Mouse (Mus musculus): ENCODE data around the gene Tmf1. TPM values are rescaled to one million over a fixed set of nuclear protein-coding genes. Genes with fewer than 3 reads are reported as not detected.

Gene Tmf1
- polyA plus RNA-seq, 1 experiment from 2014 or later = 33.1 TPM

- H3K4me1 ChIP-seq = peaks cover 29% of the 10 kb centered on the region
- peak overlapping the region; percentile 71 for H3K4me2 ChIP-seq
- H3K27me3 ChIP-seq = no peaks in the 10 kb centered on the region
- H3K4me3 ChIP-seq = peak overlapping the region; percentile 72
- 55% methylated on average over 12 of the region's 12 CpGs for WGBS
- ATAC-seq (ENCODE audit: borderline replicate concordance, extremely low read depth, low FRiP score, low TSS enrichment) = no peak
- H3K27ac ChIP-seq = no peak overlapping the region
- H3K36me3 ChIP-seq = peaks cover 8% of the 10 kb centered on the region; the same call in 1 of the 2 replicates
- no peaks in the 10 kb centered on the region for H3K9me3 ChIP-seq
- peak overlapping the region; percentile 72; the same call in 1 of the 2 replicates for H3K9ac ChIP-seq
These were observed 33.1 kb upstream of the Tmf1 start for GRCm38 (mm10) chr6:97211981-97212380.

DNA sequence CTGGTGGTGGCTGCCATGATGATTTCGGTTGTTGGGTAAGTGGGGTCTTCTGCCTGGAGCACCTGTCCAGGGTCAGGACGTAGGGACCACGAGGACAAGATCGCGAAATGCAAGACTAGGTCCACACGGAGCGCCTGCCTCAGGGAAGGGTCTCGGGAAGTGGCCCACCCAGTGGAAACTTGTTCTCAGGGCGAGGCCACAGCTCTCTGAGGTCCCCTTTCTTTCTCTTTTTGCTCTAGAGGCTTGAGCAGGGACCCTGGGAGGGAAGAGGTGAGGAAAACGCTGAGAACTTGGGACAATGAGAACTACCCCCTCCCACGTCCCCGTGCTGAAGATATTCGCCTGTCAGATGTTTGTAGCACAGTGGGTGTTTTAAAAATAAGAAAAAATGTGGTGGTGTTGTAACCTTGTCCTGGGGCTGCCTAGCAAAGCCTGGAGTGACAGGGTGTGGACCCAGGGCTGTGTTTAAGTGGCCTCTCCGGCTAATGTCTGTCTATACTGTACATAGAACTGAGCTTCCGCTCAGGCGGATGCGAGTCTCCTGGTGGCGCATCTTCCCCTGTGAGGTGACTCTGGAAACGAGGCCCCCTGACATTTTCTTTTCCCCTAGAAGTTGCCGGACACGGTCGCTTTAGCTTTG lies 32.2 kb upstream of the Tmf1 start:
- Histone ChIP-seq H3K4me1 (peaks cover 28% of the 10 kb centered on the region), H3K4me3 (peak overlapping the region; percentile 72), H3K36me3 (peaks cover 8% of the 10 kb centered on the region; the same call in 1 of the 2 replicates), H3K9ac (peak overlapping the region; percentile 72), H3K4me2 (peak overlapping the region; percentile 71), H3K27me3 (no peaks in the 10 kb centered on the region), H3K27ac (peak overlapping the region; percentile 68), H3K9me3 (no peaks in the 10 kb centered on the region)
- peak; percentile 63; the same call in 1 of the 2 replicates for ATAC-seq (ENCODE audit: borderline replicate concordance, extremely low read depth, low FRiP score, low TSS enrichment)
- 0% methylated on average over 22 of the region's 22 CpGs for WGBS

- WGBS = 8% methylated on average over 32 of the region's 32 CpGs
- Histone ChIP-seq H3K4me1 (peaks cover 25% of the 10 kb centered on the region), H3K4me3 (peak within 1 kb of the TSS; percentile 72), H3K4me2 (peak within 1 kb of the TSS; percentile 71), H3K9ac (peak within 1 kb of the TSS; percentile 72), H3K27me3 (no peaks in the 10 kb centered on the region), H3K9me3 (no peaks in the 10 kb centered on the region), H3K36me3 (peaks cover 8% of the 10 kb centered on the region; the same call in 1 of the 2 replicates), H3K27ac (peak within 1 kb of the TSS; percentile 68)
- peak; percentile 81; the same call in 1 of the 2 replicates for ATAC-seq (ENCODE audit: borderline replicate concordance, extremely low read depth, low FRiP score, low TSS enrichment)
These were observed 31.5 kb upstream of the Tmf1 start, which contains the start of gene Arl6ip5 for GRCm38 (mm10) chr6:97210191-97210961. TSS of gene Arl6ip5 (plus strand) at chr6:97210689.

DNA sequence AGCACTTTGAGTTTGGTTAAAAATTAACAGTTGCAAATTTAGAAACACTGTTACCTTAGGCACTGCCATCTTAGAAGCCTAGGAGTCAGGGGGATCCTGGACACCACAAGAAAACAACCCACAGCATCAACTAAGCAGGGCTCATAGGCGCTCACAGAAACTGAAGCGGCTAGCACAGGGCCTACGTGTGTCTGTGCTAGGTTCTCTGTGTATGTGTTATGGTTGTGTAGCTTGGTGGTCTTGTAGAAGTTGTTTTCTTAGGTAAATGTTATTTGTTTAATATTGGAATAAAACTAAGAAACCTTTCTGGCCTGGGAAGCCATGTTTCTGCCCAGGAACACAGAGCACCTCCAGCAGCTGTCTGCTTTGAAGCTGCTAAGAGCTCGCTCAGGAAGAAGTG lies 30.8 kb upstream of the Tmf1 start:
- 80% methylated on average over 4 of the region's 4 CpGs for WGBS
- no peak overlapping the region for H3K9ac ChIP-seq
- peaks cover 1% of the 10 kb centered on the region; the same call in 1 of the 2 replicates for H3K36me3 ChIP-seq
- H3K4me2 ChIP-seq = 0 out of 2 replicates have a peak overlapping the region, but pooled peaks have one; percentile 71
- no peak overlapping the region for H3K27ac ChIP-seq
- H3K4me3 ChIP-seq = no peak overlapping the region
- H3K27me3 ChIP-seq = no peaks in the 10 kb centered on the region
- H3K4me1 ChIP-seq = peaks cover 25% of the 10 kb centered on the region
- H3K9me3 ChIP-seq = no peaks in the 10 kb centered on the region
- ATAC-seq (ENCODE audit: borderline replicate concordance, extremely low read depth, low FRiP score, low TSS enrichment) = no peak

GRCm38 (mm10) chr6:97209201-97209600 lies 30.3 kb upstream of the Tmf1 start:
- ATAC-seq (ENCODE audit: borderline replicate concordance, extremely low read depth, low FRiP score, low TSS enrichment) = no peak
- Histone ChIP-seq H3K9me3 (no peaks in the 10 kb centered on the region), H3K27me3 (no peaks in the 10 kb centered on the region), H3K9ac (no peak overlapping the region), H3K27ac (no peak overlapping the region), H3K4me3 (no peak overlapping the region), H3K4me2 (no peak overlapping the region), H3K36me3 (no peaks in the 10 kb centered on the region), H3K4me1 (peaks cover 30% of the 10 kb centered on the region)
- WGBS = 43% methylated on average over 3 of the region's 3 CpGs

GRCm38 (mm10) chr6:97208406-97208805 lies 29.5 kb upstream of the Tmf1 start:
- no peaks in the 10 kb centered on the region for H3K27me3 ChIP-seq
- H3K9ac ChIP-seq = no peak overlapping the region
- 39% methylated on average over 3 of the region's 3 CpGs for WGBS
- no peaks in the 10 kb centered on the region for H3K36me3 ChIP-seq
- no peaks in the 10 kb centered on the region for H3K9me3 ChIP-seq
- no peak for ATAC-seq (ENCODE audit: borderline replicate concordance, extremely low read depth, low FRiP score, low TSS enrichment)
- H3K27ac ChIP-seq = peak overlapping the region; percentile 21
- peaks cover 32% of the 10 kb centered on the region for H3K4me1 ChIP-seq
- no peak overlapping the region for H3K4me3 ChIP-seq
- no peak overlapping the region for H3K4me2 ChIP-seq

GRCm38 (mm10) chr6:97207085-97207484 lies 28.2 kb upstream of the Tmf1 start:
- Histone ChIP-seq H3K4me3 (no peak overlapping the region), H3K36me3 (no peaks in the 10 kb centered on the region), H3K9me3 (no peaks in the 10 kb centered on the region), H3K4me1 (peaks cover 28% of the 10 kb centered on the region), H3K27me3 (no peaks in the 10 kb centered on the region), H3K27ac (no peak overlapping the region), H3K9ac (no peak overlapping the region), H3K4me2 (no peak overlapping the region)
- 63% methylated on average over 4 of the region's 4 CpGs for WGBS
- no peak for ATAC-seq (ENCODE audit: borderline replicate concordance, extremely low read depth, low FRiP score, low TSS enrichment)

DNA sequence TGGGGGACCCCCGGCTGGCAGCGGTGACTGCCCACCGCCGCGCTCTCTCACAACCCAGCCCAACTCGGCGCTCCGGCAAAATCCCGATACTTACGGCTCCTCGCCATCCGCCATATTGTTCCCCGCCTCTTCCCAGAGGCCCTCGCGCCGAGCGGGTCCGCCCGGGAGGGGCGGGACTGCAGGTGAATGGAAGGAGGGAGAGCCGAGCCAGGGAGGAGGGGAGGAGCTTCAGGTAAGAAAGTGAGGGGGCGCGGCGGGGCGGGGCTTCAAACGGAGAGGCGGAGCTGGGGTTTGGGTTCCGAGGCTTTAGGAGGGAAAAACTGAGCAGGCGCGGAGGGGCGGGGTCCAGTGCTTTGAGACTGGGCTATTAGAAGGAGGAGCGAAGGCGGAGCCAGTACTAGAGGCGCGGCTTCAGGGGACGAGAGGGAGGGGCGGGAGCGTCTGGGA lies 26.5 kb upstream of the Tmf1 start, which contains the start of gene Uba3:
Uba3 (minus strand) TSS at position 209 of the 447 bp plus-strand sequence.
- under 1% methylated on average over 38 of the region's 38 CpGs for WGBS
- H3K36me3 ChIP-seq = peaks cover 4% of the 10 kb centered on the region; the same call in 1 of the 2 replicates
- ATAC-seq (ENCODE audit: borderline replicate concordance, extremely low read depth, low FRiP score, low TSS enrichment) = peak; percentile 97

GRCm38 (mm10) chr6:97204952-97205351 lies 26.0 kb upstream of the Tmf1 start:
- Histone ChIP-seq H3K9me3 (no peaks in the 10 kb centered on the region), H3K4me2 (peak overlapping the region; percentile 70), H3K9ac (peak overlapping the region; percentile 84), H3K4me3 (peak overlapping the region; percentile 80), H3K4me1 (peaks cover 15% of the 10 kb centered on the region), H3K27me3 (no peaks in the 10 kb centered on the region), H3K36me3 (peaks cover 4% of the 10 kb centered on the region; the same call in 1 of the 2 replicates), H3K27ac (peak overlapping the region; percentile 79)
- under 1% methylated on average over 16 of the region's 16 CpGs for WGBS
- ATAC-seq (ENCODE audit: borderline replicate concordance, extremely low read depth, low FRiP score, low TSS enrichment) = peak; percentile 43

More for the DNA sequence above, 26.5 kb upstream of the Tmf1 start, which contains the start of gene Uba3:
- Histone ChIP-seq H3K4me1 (peaks cover 20% of the 10 kb centered on the region), H3K4me3 (peak within 1 kb of the TSS; percentile 80), H3K9ac (peak within 1 kb of the TSS; percentile 84), H3K4me2 (peak within 1 kb of the TSS; percentile 70), H3K9me3 (no peaks in the 10 kb centered on the region), H3K27ac (peak within 1 kb of the TSS; percentile 79), H3K27me3 (no peaks in the 10 kb centered on the region)

DNA sequence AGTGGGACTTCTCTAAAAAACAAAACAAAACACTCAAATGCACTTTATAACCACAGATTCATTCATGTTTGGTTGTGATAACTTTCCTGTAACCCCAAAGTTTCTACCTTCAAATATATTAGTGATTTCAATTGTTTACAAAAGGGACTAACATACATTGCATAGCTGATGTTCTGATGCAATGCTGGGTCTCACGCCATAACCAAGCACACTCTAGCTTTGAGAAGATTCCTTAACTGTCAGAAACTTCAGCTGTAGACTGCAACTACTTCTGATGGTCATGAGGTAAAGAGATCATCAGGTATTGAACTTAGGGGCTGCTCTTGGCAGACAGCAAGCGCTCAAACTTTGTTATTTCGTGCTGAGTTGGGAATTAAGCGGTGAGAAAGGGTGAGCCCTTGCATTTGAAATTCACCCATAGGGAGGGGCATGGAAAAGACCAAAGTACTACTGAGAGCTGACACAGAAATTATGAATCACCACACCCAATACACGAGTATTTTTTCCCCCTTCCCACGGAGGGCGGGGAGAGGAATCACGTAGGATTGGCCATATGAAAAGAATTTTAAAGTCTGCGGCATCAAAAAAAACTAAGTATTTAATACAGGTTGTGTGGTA lies 25.4 kb upstream of the Tmf1 start:
- H3K9me3 ChIP-seq = no peaks in the 10 kb centered on the region
- H3K4me3 ChIP-seq = peak overlapping the region; percentile 80
- peak overlapping the region; percentile 84 for H3K9ac ChIP-seq
- H3K4me1 ChIP-seq = peaks cover 12% of the 10 kb centered on the region
- peak overlapping the region; percentile 70 for H3K4me2 ChIP-seq
- no peak overlapping the region for H3K27ac ChIP-seq
- peaks cover 4% of the 10 kb centered on the region; the same call in 1 of the 2 replicates for H3K36me3 ChIP-seq
- ATAC-seq (ENCODE audit: borderline replicate concordance, extremely low read depth, low FRiP score, low TSS enrichment) = no peak
- no peaks in the 10 kb centered on the region for H3K27me3 ChIP-seq
- WGBS = 5% methylated on average over 9 of the region's 9 CpGs

DNA sequence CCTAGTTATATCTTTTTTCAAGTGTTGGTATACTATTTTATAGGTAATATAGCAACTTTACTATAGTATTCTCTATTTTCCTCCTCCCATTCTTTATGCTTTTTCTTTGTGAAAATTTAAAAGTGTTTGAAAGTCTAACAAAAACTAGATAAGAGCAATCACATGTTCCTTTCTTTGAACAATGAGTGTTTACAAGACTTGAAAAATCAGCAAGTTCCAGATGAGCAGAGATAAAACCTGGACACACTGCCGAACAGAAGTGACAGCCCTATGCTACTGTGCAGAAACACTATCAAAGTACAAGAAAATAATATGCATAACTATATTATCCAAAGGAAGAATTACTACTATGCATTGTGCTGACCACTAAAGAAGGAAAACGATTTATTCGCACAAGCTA lies 23.6 kb upstream of the Tmf1 start:
- Histone ChIP-seq H3K9ac (no peak overlapping the region), H3K9me3 (no peaks in the 10 kb centered on the region), H3K4me2 (no peak overlapping the region), H3K4me1 (peaks cover 12% of the 10 kb centered on the region), H3K4me3 (no peak overlapping the region), H3K27me3 (no peaks in the 10 kb centered on the region), H3K27ac (no peak overlapping the region), H3K36me3 (peaks cover 12% of the 10 kb centered on the region)
- 62% methylated on average over 3 of the region's 3 CpGs for WGBS
- no peak for ATAC-seq (ENCODE audit: borderline replicate concordance, extremely low read depth, low FRiP score, low TSS enrichment)

Data from lung, embryonic 15.5 days (tissue).